Mouse (Mus musculus): ENCODE data around the gene Ss18l1. TPM values are rescaled to one million over a fixed set of nuclear protein-coding genes. Genes with fewer than 3 reads are reported as not detected.

Gene Ss18l1
- polyA plus RNA-seq, 1 experiment from 2014 or later = 2.4 TPM

GRCm38 (mm10) chr2:180086637-180087027, 44.3 kb downstream of the Ss18l1 start:
- Histone ChIP-seq H3K9ac (replicated peaks; ENCODE audit: low read depth) (no peak overlapping the region), H3K27ac (ENCODE audit: low read length) (no peak overlapping the region), H3K9me3 (ENCODE audit: low read length) (no peaks in the 10 kb centered on the region), H3K4me3 (ENCODE audit: low read depth, low read length) (no peak overlapping the region), H3K27me3 (replicated peaks; ENCODE audit: insufficient read depth, low read length) (no peaks in the 10 kb centered on the region), H3K4me2 (replicated peaks; ENCODE audit: low read depth, low read length) (no peak overlapping the region), H3K36me3 (ENCODE audit: insufficient read depth, low read length) (no peaks in the 10 kb centered on the region), H3K4me1 (ENCODE audit: insufficient read depth, low read depth, low read length) (no peaks in the 10 kb centered on the region)
- WGBS = 85% methylated on average over 5 of the region's 5 CpGs
- TF ChIP-seq CTCF (IDR thresholded peaks at IDR 0.05) = no peak
- TF ChIP-seq EP300 (IDR thresholded peaks at IDR 0.05) = no peak
- no peak for ATAC-seq
- DNase-seq (ENCODE audit: low spot score) = no peak

DNA sequence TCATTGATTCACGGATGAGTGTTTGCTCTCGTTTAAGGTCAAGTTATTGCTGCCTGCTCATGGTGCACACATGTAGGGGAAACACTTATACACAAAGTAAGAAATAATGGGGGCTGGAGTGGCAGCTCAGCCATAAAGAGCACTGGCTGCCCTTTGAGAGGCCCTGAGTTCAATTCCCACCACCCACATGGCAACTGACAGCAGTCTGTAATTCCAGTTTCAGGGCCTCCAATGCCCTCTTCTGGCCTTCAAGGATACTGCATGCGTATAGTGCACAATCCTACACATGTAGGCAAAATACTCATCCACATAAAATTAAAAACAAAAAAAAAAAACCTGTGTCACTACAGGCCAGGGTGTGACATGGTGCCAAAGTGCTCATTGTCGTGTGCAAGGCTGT, 45.2 kb downstream of the Ss18l1 start:
- H3K27me3 ChIP-seq (replicated peaks; ENCODE audit: insufficient read depth, low read length) = no peaks in the 10 kb centered on the region
- H3K4me2 ChIP-seq (replicated peaks; ENCODE audit: low read depth, low read length) = no peak overlapping the region
- TF ChIP-seq EP300 (IDR thresholded peaks at IDR 0.05) = no peak
- TF ChIP-seq CTCF (IDR thresholded peaks at IDR 0.05) = peak; percentile 39
- no peak for DNase-seq (ENCODE audit: low spot score)
- H3K9me3 ChIP-seq (ENCODE audit: low read length) = no peaks in the 10 kb centered on the region
- 85% methylated on average over 4 of the region's 4 CpGs for WGBS
- no peaks in the 10 kb centered on the region for H3K4me1 ChIP-seq (ENCODE audit: insufficient read depth, low read depth, low read length)
- no peak overlapping the region for H3K9ac ChIP-seq (replicated peaks; ENCODE audit: low read depth)
- no peak overlapping the region for H3K27ac ChIP-seq (ENCODE audit: low read length)
- no peak for ATAC-seq
- no peak overlapping the region for H3K4me3 ChIP-seq (ENCODE audit: low read depth, low read length)
- no peaks in the 10 kb centered on the region for H3K36me3 ChIP-seq (ENCODE audit: insufficient read depth, low read length)

DNA sequence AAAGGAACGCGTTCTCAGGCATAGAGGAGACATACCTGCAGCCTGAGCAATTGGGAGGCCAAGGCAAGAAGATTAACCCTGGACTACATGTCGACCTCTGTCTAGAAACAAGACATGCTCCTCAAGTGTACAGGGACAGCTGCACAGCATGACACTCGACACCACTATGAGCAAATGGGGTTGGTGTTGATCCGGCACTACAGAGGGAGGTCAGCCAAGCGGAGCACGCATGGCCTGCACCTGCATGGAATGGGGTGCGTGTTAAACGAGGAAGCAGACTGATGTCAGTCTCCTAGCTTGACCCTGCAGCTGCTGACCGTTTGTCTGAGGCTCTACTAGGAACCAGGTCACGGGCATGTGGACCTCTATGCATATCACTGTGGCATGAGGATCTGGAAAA, 48.0 kb downstream of the Ss18l1 start:
- Histone ChIP-seq H3K9ac (replicated peaks; ENCODE audit: low read depth) (no peak overlapping the region), H3K27me3 (replicated peaks; ENCODE audit: insufficient read depth, low read length) (no peaks in the 10 kb centered on the region), H3K27ac (ENCODE audit: low read length) (no peak overlapping the region), H3K9me3 (ENCODE audit: low read length) (no peaks in the 10 kb centered on the region), H3K4me3 (ENCODE audit: low read depth, low read length) (no peak overlapping the region), H3K4me1 (ENCODE audit: insufficient read depth, low read depth, low read length) (no peaks in the 10 kb centered on the region), H3K36me3 (ENCODE audit: insufficient read depth, low read length) (no peaks in the 10 kb centered on the region), H3K4me2 (replicated peaks; ENCODE audit: low read depth, low read length) (no peak overlapping the region)
- WGBS = 53% methylated on average over 11 of the region's 11 CpGs
- DNase-seq (ENCODE audit: low spot score) = no peak
- ATAC-seq = no peak
- TF ChIP-seq EP300 (IDR thresholded peaks at IDR 0.05) = no peak
- TF ChIP-seq CTCF (IDR thresholded peaks at IDR 0.05) = no peak

DNA sequence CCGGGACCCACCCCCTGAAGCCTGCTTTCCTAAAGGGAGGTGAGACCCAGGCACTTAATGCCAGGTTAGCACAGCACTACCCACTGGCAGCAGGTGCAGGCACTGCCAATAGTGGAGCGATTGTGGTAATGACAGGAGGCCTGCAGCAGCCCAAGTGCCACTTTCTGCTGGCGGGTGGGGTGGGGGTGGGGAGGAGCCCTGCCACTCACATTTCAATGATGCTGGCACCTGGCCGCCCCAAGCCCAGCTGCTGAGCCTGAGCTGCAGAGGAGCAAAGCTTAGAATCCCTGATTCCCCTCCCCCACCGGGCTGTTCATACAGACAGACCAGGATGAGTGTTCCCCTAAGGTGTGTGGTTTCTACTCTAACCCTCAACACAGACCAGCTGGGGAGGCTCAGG, 53.4 kb downstream of the Ss18l1 start:
- Histone ChIP-seq H3K4me1 (ENCODE audit: insufficient read depth, low read depth, low read length) (no peaks in the 10 kb centered on the region), H3K9me3 (ENCODE audit: low read length) (no peaks in the 10 kb centered on the region), H3K9ac (replicated peaks; ENCODE audit: low read depth) (no peak overlapping the region), H3K4me2 (replicated peaks; ENCODE audit: low read depth, low read length) (no peak overlapping the region), H3K4me3 (ENCODE audit: low read depth, low read length) (no peak overlapping the region), H3K27me3 (replicated peaks; ENCODE audit: insufficient read depth, low read length) (peaks cover 6% of the 10 kb centered on the region; the same call in 1 of the 2 replicates), H3K36me3 (ENCODE audit: insufficient read depth, low read length) (no peaks in the 10 kb centered on the region), H3K27ac (ENCODE audit: low read length) (no peak overlapping the region)
- no peak for DNase-seq (ENCODE audit: low spot score)
- TF ChIP-seq EP300 (IDR thresholded peaks at IDR 0.05) (no peak), CTCF (IDR thresholded peaks at IDR 0.05) (no peak)
- ATAC-seq = no peak
- 27% methylated on average over 5 of the region's 5 CpGs for WGBS

- DNase-seq (ENCODE audit: low spot score) (no peak), ATAC-seq (no peak)
- H3K4me2 ChIP-seq (replicated peaks; ENCODE audit: low read depth, low read length) = no peak overlapping the region
- no peaks in the 10 kb centered on the region for H3K9me3 ChIP-seq (ENCODE audit: low read length)
- H3K4me1 ChIP-seq (ENCODE audit: insufficient read depth, low read depth, low read length) = no peaks in the 10 kb centered on the region
- TF ChIP-seq EP300 (IDR thresholded peaks at IDR 0.05) = no peak
- no peak for TF ChIP-seq CTCF (IDR thresholded peaks at IDR 0.05)
- no peaks in the 10 kb centered on the region for H3K36me3 ChIP-seq (ENCODE audit: insufficient read depth, low read length)
- no peak overlapping the region for H3K9ac ChIP-seq (replicated peaks; ENCODE audit: low read depth)
- H3K27ac ChIP-seq (ENCODE audit: low read length) = no peak overlapping the region
- no peak overlapping the region for H3K4me3 ChIP-seq (ENCODE audit: low read depth, low read length)
- WGBS = 43% methylated on average over 3 of the region's 3 CpGs
- peaks cover 20% of the 10 kb centered on the region for H3K27me3 ChIP-seq (replicated peaks; ENCODE audit: insufficient read depth, low read length)
These were observed 55.3 kb downstream of the Ss18l1 start for GRCm38 (mm10) chr2:180097585-180097984.

GRCm38 (mm10) chr2:180098167-180098566, 55.9 kb downstream of the Ss18l1 start:
- Histone ChIP-seq H3K9ac (replicated peaks; ENCODE audit: low read depth) (no peak overlapping the region), H3K4me2 (replicated peaks; ENCODE audit: low read depth, low read length) (no peak overlapping the region), H3K27ac (ENCODE audit: low read length) (no peak overlapping the region), H3K27me3 (replicated peaks; ENCODE audit: insufficient read depth, low read length) (peaks cover 26% of the 10 kb centered on the region), H3K9me3 (ENCODE audit: low read length) (no peaks in the 10 kb centered on the region), H3K36me3 (ENCODE audit: insufficient read depth, low read length) (no peaks in the 10 kb centered on the region), H3K4me3 (ENCODE audit: low read depth, low read length) (no peak overlapping the region), H3K4me1 (ENCODE audit: insufficient read depth, low read depth, low read length) (no peaks in the 10 kb centered on the region)
- 34% methylated on average over 5 of the region's 5 CpGs for WGBS
- no peak for TF ChIP-seq EP300 (IDR thresholded peaks at IDR 0.05)
- TF ChIP-seq CTCF (IDR thresholded peaks at IDR 0.05) = peak; percentile 40
- no peak for ATAC-seq
- DNase-seq (ENCODE audit: low spot score) = no peak

DNA sequence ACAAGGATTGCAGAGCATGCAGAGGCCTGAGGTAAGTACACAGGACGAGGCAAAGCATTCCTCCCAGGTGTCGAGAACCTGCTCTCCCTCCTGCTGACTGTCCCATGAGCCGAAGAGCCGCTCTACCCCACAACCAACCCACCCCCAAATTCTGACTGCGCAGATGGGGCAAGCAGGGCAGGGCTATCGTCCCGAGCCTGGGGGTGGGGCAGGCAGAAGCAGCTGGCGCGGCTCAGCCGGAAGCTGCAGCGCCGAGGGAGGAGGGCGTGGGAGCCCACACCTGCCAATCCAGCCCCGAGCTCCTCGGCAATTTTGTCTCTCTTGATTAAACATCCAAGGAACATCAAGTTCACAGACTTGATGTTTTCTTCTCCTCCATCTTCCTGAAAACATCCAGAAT, 57.2 kb downstream of the Ss18l1 start:
- H3K27me3 ChIP-seq (replicated peaks; ENCODE audit: insufficient read depth, low read length) = peaks cover 38% of the 10 kb centered on the region
- H3K36me3 ChIP-seq (ENCODE audit: insufficient read depth, low read length) = no peaks in the 10 kb centered on the region
- no peak overlapping the region for H3K9ac ChIP-seq (replicated peaks; ENCODE audit: low read depth)
- no peak overlapping the region for H3K4me2 ChIP-seq (replicated peaks; ENCODE audit: low read depth, low read length)
- no peak overlapping the region for H3K4me3 ChIP-seq (ENCODE audit: low read depth, low read length)
- H3K9me3 ChIP-seq (ENCODE audit: low read length) = no peaks in the 10 kb centered on the region
- DNase-seq (ENCODE audit: low spot score) (no peak), ATAC-seq (no peak)
- H3K4me1 ChIP-seq (ENCODE audit: insufficient read depth, low read depth, low read length) = peaks cover 8% of the 10 kb centered on the region; the same call in 1 of the 2 replicates
- no peak for TF ChIP-seq EP300 (IDR thresholded peaks at IDR 0.05)
- no peak for TF ChIP-seq CTCF (IDR thresholded peaks at IDR 0.05)
- no peak overlapping the region for H3K27ac ChIP-seq (ENCODE audit: low read length)
- WGBS = 3% methylated on average over 15 of the region's 15 CpGs

Data from lung, postnatal 0 days (tissue).